Mouse (Mus musculus) ES-Bruce4 (cell line): ENCODE measurements around the gene Mat2a. TPM values are rescaled to one million over a fixed set of nuclear protein-coding genes. Genes with fewer than 3 reads are reported as not detected.

Experiments
- H3K27ac ChIP-seq: 2 replicates; pipeline ENCODE4 v1.5.1; 2012; ENCODE audit warnings: low read length, inconsistent platforms; ENCODE audit not compliant: insufficient read depth
- H3K27me3 ChIP-seq: 2 replicates; pipeline ENCODE4 v1.6.1; 2012; ENCODE audit warnings: mild to moderate bottlenecking, low read length, inconsistent platforms; ENCODE audit not compliant: control insufficient read depth, poor library complexity, insufficient read depth, severe bottlenecking
- H3K36me3 ChIP-seq: 2 replicates; pipeline ENCODE4 v1.6.1; 2012; ENCODE audit warnings: inconsistent platforms, mild to moderate bottlenecking, low read length, moderate library complexity; ENCODE audit not compliant: control insufficient read depth, poor library complexity, insufficient read depth, severe bottlenecking
- H3K4me1 ChIP-seq: one replicate; pipeline ENCODE4 v1.8.1; 2011; ENCODE audit warnings: low read length; ENCODE audit not compliant: control insufficient read depth, insufficient read depth
- H3K4me3 ChIP-seq: 2 replicates; pipeline ENCODE4 v1.5.1; 2011; ENCODE audit warnings: low read depth, mild to moderate bottlenecking, low read length
- H3K9ac ChIP-seq: 2 replicates; pipeline ENCODE4 v1.6.1; 2012; ENCODE audit warnings: low read depth, mild to moderate bottlenecking, inconsistent platforms; ENCODE audit not compliant: poor library complexity, severe bottlenecking
- H3K9me3 ChIP-seq: replicated peaks from 2 replicates; pipeline ENCODE4 v1.6.1; 2012; ENCODE audit warnings: mild to moderate bottlenecking, low read length, inconsistent platforms; ENCODE audit not compliant: control insufficient read depth, poor library complexity, insufficient read depth, severe bottlenecking
- CTCF ChIP-seq: IDR thresholded peaks from one replicate; pipeline ENCODE4 v1.8.1; 2011; ENCODE audit warnings: low read depth, low read length
- EP300 ChIP-seq: IDR thresholded peaks from 2 replicates; pipeline ENCODE4 v1.6.1; 2011; ENCODE audit warnings: low read depth, low read length; ENCODE audit not compliant: insufficient read depth
- POLR2A ChIP-seq: IDR thresholded peaks from one replicate; pipeline ENCODE4 v1.8.1; 2011; ENCODE audit warnings: low read length; ENCODE audit not compliant: insufficient read depth
- polyA plus RNA-seq: library from polyadenylated mRNA; stranded (reverse); fragments of >200 nt; gene quantifications from 2 replicates; pipeline ENCODE4 v1.2.4, GENCODE M21; 2011; ENCODE audit warnings: low read depth; ENCODE audit not compliant: missing spikeins, insufficient read depth, insufficient read length

Gene Mat2a
- polyA plus RNA-seq, 1 experiment: 200 TPM

DNA sequence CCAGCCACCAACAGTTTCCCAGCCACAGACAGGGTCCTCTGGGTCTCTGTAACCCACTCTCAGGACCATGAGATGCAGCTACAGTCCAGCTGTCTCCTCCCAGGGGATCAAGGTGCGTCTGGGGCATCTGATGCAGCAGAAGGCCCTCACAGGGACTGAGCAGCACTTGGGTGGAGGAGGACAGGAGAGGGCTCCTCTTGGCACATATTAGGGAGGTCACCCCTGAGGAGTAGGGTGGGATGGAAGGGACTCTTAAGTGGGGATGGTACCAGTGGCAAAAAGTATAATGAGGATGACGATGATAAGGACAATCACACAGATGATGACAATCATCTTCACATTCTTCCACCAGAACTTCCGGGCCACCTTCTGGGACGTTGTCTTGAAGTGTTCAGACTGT lies 54.1 kb downstream of the Mat2a start:
- H3K9ac ChIP-seq: no peak overlapping the region
- TF ChIP-seq EP300 (no peak), POLR2A (no peak), CTCF (no peak)
- H3K36me3 ChIP-seq: no peaks in the 10 kb centered on the region
- no peaks in the 10 kb centered on the region for H3K27me3 ChIP-seq
- no peaks in the 10 kb centered on the region for H3K9me3 ChIP-seq
- no peaks in the 10 kb centered on the region for H3K4me1 ChIP-seq
- H3K4me3 ChIP-seq: no peak overlapping the region
- no peak overlapping the region for H3K27ac ChIP-seq

DNA sequence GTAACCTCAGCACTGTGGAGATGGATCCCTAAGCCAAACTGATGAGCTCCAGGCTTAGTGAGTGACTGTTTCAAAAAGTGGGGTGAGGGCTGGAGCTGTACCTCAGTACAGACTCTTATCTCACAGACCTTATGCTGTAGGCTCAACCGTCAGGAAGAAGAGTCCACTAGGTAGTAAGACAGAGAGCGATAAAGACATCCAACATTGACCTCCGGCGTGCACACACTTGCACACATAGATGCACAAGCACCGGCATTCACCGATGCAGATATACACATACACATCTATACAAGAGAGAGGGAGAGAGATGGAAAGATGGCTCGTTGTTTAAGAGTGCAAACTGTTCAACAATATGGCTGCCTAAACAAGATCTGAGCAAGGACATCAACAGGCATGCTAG lies 55.4 kb downstream of the Mat2a start:
- no peaks in the 10 kb centered on the region for H3K27me3 ChIP-seq
- H3K9ac ChIP-seq: no peak overlapping the region
- no peaks in the 10 kb centered on the region for H3K36me3 ChIP-seq
- no peaks in the 10 kb centered on the region for H3K9me3 ChIP-seq
- H3K4me1 ChIP-seq: no peaks in the 10 kb centered on the region
- TF ChIP-seq POLR2A (no peak), EP300 (no peak), CTCF (no peak)
- no peak overlapping the region for H3K4me3 ChIP-seq
- no peak overlapping the region for H3K27ac ChIP-seq

- Histone ChIP-seq H3K36me3 (no peaks in the 10 kb centered on the region), H3K27ac (no peak overlapping the region), H3K9ac (no peak overlapping the region), H3K4me1 (no peaks in the 10 kb centered on the region), H3K27me3 (no peaks in the 10 kb centered on the region), H3K9me3 (no peaks in the 10 kb centered on the region), H3K4me3 (no peak overlapping the region)
- no peak for TF ChIP-seq POLR2A
- TF ChIP-seq EP300: no peak
- TF ChIP-seq CTCF: no peak
These were observed 56.1 kb downstream of the Mat2a start for GRCm38 (mm10) chr6:72383142-72383820.

Other genes with a start within 250 kb of the Mat2a start
- gene Atoh8, start 204.0 kb downstream of the Mat2a start, polyA plus RNA-seq: not detected in 2 replicates
- not detected in 2 replicates for gene Sftpb, start 134.9 kb downstream of the Mat2a start, polyA plus RNA-seq
- gene Usp39, start 94.4 kb downstream of the Mat2a start, polyA plus RNA-seq: 72.5 and 76.5 TPM in 2 replicates
- 18.1 and 18.4 TPM in 2 replicates for gene 0610030E20Rik, start 92.2 kb downstream of the Mat2a start, polyA plus RNA-seq
- gene Tmem150a, start 84.1 kb downstream of the Mat2a start, polyA plus RNA-seq: 11.0 and 13.0 TPM in 2 replicates
- 79.6 and 84.0 TPM in 2 replicates for gene Rnf181, start 72.6 kb downstream of the Mat2a start, polyA plus RNA-seq
- 1.9 and 2.2 TPM in 2 replicates for gene Vamp5, start 59.1 kb downstream of the Mat2a start, polyA plus RNA-seq
- gene Vamp8, start 48.9 kb downstream of the Mat2a start, polyA plus RNA-seq: 25.6 and 28.4 TPM in 2 replicates
- gene Ggcx, start 25.2 kb downstream of the Mat2a start, polyA plus RNA-seq: 16.6 and 18.8 TPM in 2 replicates
- gene Sh2d6, start 82.1 kb upstream of the Mat2a start, polyA plus RNA-seq: not detected in 2 replicates
- gene Capg, start 104.8 kb upstream of the Mat2a start, polyA plus RNA-seq: 55.8 and 60.3 TPM in 2 replicates
- 6.3 and 8.3 TPM in 2 replicates for gene Elmod3, start 158.9 kb upstream of the Mat2a start, polyA plus RNA-seq
- 5.2 and 7.8 TPM in 2 replicates for gene Retsat, start 158.9 kb upstream of the Mat2a start, polyA plus RNA-seq
- gene Tgoln1, start 177.4 kb upstream of the Mat2a start, polyA plus RNA-seq: 33.2 and 34.1 TPM in 2 replicates